Mouse (Mus musculus) retina, postnatal 7 days (tissue): ENCODE results near the gene Klhl9.

Experiments
- DNase-seq: peaks from one replicate; pipeline ENCODE4 v3.0.0-alpha.2; 2012; ENCODE audit warnings: low read depth, low spot score

Gene Klhl9

DNA sequence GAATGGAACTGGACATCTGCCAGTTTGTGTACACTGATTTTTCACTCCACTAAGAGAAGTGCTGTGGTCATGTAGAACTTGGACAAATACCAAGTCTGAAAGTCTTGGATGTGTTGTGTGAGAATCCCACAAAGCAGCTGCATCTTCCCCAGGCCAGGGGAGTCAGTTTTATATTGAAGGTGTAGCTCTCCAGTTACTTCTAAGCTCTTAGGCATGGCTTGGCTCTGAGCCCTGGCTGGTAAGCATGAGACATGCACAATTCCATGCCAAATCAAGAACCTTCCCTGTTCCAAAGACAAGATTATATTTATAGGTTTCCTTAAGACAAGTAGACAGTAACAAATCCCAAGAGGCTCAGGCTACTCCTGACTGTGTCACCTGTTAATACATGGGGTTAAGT lies 7.2 kb downstream of the Klhl9 start:
- no peak for DNase-seq

DNA sequence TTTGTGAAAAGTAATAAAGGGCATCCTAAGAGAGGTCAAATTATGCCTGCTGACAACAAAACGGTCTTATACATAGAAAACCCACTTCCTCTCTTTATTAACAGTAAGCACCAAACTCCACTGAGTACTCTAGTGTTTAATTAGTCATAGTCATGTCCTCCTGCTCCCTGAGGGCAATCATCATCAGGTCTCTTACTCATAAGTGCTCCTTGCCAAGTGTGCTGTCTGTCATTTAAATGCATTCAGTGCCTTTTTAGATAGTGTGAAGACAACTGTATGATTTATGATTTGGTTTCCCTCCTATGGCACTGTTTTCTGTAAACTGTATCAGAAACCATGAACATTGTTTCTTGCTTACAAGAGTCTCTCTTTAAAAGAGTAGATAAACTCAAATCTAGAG lies 8.0 kb downstream of the Klhl9 start:
- no peak for DNase-seq

DNA sequence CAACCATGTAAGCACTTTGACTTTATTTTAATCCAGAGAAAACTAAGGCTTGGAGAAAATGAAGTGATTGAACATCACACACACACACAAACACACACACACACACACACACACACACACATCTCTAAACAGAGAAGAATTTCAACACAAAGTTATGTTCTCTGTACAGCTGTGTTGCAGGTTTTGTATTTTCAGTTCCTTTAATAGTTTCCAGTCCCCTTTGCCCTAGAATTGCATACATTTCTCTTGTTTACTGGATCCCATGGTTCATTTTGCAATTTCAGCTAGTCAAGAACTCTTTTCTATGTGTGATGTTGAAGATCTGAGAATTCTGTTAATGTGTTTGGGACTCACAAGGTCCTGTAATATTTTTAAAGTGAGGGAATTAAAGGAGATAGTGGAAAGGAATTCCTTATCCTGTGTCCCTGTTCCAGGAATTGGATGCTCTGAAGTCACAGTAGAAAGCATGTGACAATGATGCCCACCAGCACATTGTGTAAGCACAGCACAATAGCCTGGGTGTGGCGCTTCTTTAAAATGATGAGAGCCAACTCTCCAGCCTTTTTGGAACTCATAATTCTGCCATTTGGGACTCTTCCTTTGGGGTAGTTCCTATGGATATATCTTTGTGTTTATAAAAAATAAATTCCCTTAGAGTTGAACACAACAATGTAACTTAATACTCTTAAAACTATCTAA lies 15.0 kb downstream of the Klhl9 start:
- DNase-seq, result no peak

DNA sequence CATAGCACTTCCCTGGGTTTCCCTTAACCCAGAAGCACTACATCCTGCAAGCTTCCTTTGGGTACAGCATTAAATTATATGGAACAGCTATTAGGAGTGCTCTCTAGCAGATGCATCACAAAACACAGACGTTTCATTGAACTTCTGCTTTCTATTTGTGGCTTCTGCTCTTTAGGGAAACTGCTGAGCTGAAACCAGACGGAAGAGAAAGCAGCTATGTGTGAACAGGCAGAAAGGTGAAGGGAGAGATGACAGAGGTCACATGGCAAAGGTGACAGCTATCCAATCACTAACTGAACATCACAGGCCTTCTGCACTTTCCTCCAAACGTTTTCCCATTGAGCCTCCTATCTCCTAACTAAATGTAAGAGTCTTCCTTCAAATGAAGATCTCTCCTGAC lies 16.3 kb downstream of the Klhl9 start:
- DNase-seq, result no peak

DNA sequence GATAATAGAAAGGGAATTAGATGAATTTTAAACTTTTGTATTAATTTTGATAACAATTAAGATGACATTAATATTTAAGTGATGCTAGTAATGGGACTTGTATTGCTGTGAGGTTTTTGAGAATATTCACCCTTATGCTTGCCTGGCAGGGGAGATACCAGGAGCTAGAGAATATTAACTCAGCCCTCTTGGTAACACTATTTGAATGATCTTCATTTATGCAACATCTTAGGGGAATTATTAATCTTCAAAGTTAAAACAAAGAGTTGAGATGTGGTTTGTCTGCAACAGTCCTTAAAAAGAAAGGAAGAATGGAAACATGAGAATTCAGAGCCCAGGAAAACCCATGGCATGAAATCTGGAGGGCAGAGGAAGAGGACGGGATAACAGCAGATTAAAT lies 23.0 kb downstream of the Klhl9 start:
- no peak for DNase-seq

DNA sequence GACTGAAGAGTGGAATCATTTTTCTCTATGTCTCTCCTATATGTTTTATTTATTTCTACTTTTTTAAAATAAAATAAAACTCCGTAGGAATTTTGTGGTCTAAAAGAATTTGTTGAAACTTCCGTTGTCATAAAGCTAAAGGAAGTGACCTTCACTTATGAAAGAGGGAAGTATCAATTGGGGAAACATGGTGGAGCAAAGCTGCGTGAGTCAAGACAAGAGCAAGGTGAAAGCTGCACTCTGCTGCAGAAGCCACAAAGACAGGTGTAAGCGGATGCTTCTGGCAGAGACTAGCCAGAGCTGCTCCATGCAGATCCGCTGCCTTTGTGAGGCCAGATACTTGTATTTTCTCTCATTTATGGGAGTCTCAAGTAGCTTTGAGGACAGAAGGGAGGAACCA lies 23.5 kb downstream of the Klhl9 start:
- no peak for DNase-seq

DNA sequence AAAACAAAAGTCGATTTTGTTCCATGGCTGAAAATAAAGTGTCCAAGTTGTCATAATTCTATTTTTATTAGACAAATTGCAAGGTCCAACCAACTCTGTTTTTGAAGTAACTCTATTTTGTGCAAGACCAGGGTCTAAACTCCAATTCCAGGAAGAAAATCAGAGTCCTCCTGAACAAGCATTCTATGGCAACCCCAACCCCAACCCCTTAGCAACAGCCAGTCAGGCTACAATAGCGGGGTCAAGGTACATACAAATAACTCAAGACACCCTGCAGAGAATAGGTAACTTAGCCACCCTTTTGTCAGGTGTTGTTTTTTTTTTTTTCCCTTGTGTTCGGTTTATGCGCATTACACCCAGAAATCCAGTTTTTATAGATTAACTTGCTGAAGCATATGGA lies 24.5 kb downstream of the Klhl9 start:
- no peak for DNase-seq

DNA sequence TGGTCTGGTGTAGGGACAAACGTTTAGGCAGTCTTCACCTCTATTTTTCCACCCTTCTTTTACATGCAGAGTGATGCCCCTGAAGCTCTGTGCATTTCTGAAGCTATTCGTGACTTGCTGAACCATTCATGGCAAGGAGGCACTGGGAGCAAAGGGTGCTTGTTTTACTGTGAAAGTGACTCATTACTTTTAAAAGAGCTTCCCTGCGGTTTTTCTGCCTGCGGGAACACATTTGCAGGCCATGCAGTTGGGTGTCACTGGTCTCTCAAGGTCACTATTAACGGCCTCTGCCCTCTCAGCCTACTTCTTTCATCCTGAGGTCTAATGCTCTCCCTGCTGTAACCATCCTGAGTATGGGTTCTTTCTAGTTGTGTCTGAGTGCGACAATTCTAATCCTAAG lies 25.2 kb downstream of the Klhl9 start:
- DNase-seq, result no peak

DNA sequence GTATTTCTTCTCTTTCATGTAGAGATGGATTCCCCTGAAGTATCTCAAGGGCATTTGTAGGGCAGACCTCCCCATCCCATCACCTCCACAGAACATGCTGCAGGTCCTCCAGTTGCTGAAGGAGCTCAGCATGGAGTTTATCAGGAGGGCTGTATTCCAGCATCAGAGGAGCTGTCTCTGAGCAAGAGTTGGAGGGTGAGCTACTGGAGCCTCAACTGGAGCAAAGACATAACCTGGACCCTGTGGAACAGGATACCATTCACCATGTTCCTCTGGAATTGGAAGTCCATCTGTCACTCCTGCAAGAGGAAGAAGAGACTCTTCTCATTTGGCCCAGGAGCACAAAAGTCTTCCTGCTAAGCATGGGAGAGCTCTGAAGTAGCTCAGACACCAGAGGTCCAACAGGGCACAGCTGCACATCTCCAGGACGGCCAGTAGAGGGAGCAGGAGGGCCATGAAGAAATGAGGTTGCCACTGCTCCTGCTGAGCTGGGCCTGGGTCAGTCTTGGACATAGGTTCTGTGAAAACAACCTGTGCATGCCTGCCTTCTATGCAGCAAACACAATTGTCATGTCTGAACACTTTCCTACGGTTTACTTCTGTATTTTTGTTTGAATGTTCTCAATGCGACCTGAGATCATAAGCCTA lies 25.9 kb downstream of the Klhl9 start:
- DNase-seq, result peak; percentile 71

DNA sequence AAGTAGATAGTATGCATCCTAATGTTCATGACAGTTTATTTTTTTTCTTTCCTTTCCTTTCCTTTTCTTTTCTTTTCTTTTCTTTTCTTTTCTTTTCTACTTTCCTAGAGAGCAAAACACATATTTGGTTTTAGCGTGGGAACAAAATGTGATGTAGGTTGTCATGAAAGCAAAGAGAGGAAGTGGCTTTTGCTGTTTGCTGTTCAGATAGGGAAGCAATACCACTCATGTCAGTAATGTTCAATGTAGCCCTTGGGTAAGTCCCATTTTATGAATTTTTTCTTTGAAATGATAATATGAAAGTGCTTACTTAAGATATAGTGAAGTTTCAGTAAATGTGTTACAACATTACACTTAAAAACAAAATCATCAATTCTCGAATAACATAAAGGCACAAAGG lies 28.9 kb downstream of the Klhl9 start:
- DNase-seq, result no peak

DNA sequence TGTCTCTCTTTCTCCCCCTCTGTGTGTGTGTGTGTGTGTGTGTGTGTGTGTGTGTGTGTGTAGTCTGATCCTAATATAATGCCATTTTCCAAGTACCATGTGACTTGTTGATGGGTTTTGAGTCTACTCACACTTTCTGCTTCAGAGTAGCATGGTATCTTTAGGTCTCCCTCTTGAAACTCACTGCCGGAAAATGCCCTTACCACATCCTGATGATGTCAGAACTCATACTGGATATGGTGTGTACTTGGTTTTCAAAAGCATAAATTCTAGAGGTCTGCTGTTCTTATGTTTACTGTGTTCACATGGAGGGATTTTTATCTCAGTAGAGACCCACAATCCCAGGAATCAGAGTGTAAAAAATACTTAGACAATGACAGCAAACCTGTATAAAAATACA lies 29.7 kb downstream of the Klhl9 start:
- DNase-seq, result no peak

DNA sequence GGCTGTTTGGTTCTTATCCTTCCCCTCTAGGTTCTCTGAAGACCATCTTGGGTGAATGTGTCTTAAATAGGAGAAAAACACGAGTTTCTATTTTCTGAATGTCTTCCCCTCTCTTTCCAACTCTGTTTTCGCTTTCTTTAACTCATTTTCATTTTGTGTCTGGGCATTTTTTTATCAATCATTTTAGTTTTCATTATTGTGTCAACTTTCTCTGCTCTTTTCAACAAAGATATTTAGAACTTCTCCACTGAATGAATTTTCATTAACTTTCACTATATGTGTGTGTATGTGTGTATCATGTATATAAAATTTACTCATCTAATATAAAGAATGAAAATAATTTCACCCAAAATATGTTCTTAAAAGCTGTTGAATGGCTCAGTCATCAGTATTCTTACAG lies 31.0 kb downstream of the Klhl9 start, which contains the start of gene Ifnab:
TSS of gene Ifnab (minus strand) at position 101 of the 400 bp plus-strand sequence.
- DNase-seq, result no peak

DNA sequence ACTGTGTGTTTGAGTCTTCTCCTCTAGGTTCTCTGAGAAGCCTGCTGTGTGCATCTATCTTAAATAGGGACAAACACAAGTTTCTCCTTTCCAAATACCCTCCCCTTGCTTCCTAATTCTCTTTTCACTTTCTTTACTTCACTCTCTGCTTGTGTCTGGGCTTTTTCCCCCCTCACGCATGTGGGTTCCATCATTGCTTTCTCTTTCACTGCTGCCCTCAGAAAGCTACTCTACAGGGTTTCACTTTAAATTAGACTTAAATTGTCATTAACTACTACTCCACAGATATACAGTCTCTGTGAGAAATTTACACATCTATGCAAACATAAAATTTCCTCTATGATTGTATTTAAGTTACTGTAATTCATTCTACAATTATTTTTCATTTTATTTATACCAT lies 38.5 kb downstream of the Klhl9 start, which contains the start of gene Ifna2:
TSS of gene Ifna2 (minus strand) at position 101 of the 400 bp plus-strand sequence.
- no peak for DNase-seq

DNA sequence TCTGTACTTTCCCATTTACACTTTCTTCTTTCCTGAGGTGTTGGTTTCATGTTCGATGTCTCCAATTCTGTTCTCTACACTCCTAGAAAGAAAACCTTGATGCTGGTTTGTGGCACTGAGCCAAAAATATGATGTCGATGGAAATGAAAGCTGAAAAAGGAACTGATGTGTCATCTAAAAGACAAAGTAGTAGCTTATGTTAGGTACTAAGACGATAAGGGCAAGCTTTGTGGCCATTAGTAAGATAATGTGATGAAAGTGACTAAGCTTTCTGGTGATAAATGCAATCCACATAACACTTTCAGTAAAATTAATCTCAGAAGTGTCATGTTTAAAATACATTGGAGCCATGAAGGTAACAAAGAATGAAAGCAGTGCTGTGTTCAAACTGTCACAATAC lies 40.9 kb downstream of the Klhl9 start:
- DNase-seq, result no peak

DNA sequence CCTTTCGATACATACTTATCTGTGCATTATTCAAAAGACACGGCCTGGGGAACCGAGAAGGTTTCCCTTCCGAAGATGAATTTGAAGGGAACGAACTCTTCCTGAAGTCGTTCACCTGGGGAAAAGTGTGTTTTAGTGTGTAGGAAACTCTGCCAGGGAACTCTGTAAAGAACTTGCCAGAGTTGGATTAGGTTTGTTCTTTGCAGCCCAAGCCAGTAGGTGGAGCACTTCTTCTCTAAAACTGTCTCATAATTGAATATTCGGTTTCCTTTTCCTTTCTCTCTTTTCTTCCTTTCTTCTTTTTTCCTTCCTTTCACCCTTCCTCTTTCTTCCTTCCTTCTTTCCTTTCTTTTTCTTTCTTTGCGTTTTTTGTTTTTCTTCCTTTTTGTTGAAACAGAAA lies 41.9 kb downstream of the Klhl9 start:
- DNase-seq, result no peak

DNA sequence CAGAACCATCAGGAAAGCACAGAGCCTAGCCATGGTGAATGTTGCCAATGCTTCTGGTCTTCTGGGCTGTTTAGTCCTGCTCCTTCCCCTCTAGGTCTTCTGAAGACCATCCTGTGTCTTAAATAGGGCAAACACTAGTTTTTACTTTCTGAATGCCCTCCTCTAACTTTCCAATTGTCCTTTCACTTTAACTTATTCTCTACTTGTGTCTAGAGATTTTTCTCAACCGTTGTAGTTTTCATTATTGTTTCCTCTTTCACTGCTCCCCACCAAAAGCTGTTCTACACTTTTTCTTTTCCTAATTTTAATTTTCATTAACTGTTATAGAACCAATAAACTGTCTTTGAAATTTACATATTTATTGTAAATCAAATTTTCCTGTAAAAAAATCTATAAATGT lies 45.4 kb downstream of the Klhl9 start, which contains the start of gene Ifna16:
TSS of gene Ifna16 (minus strand) at position 101 of the 400 bp plus-strand sequence.
- no peak for DNase-seq
